Mouse (Mus musculus) 3T3-L1 (cell line): ENCODE data around the gene Olfr1335.
"Not testable (repeated sequence)": the region's sequence is repeated elsewhere in the genome, so short reads cannot be mapped to it uniquely, and the experiment has no call there.

Experiments
- DNase-seq: peaks from one replicate; pipeline ENCODE4 v3.0.0-alpha.2; 2015; ENCODE audit warnings: low read depth, low spot score

The Olfr1335 gene

DNA sequence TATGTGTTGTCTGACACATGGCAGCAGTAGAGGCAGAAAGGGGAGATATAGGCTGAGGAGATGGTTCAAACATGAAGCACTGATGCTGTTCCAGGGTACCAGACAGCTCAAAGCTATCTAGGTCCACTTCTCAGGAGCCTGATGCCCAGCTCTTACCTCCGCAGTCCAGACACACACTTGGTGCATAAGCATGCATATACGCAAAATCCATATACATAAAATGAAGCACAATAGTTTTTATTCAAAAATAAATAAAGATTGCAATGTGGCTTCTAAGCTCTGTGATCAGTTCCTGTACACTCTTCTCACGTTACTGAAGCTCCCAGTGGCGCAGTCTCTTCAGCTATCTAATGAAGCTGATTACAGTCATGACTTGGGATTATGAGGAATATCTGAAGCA is at the start of gene Olfr1335:
Gene Olfr1335 (minus strand): TSS at position 101 of the 400 bp plus-strand sequence.
- no peak for DNase-seq

DNA sequence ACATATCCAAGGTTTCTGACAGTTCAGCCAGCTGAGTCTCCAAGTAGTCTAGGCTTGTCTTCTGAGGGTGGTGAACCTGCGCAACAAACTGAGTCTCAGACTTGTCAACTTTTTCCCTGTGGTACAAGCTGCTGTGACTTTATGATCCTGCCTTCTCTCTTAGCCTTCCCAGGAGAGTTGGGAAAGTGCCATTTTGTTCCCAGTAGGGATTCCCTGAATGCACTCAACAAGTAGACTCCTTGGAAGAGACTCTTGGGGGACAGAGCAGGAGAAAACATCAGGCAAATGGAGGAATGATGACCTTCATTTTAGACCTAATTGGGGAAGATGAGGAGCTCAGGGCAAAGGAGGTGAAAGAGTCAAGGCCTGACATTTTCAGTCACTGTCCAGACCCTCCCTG is 26.4 kb upstream of the Olfr1335 start, which contains the start of gene Olfr1333:
Gene Olfr1333 (minus strand): TSS at position 101 of the 400 bp plus-strand sequence.
- DNase-seq, result no peak

DNA sequence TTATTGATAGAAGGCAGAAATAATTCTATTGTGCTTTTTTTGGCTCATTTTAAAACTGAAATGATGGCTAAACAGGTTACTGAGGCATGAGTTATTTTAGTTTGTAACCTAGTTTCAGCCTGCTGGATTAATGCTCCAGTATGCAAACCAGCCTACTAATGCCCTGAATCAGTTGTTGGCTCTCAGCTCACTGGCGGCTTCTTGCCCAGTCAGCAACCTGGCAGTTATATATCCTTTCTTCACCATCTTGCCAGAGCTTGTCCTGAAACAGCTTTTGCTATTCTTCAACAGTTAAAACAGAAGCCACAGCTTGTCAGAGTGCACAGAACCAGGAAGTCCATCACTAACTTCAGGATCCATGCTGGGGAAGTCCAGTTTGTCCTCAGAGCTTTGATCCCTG is 9.2 kb upstream of the Olfr1335 start:
- no peak for DNase-seq

DNA sequence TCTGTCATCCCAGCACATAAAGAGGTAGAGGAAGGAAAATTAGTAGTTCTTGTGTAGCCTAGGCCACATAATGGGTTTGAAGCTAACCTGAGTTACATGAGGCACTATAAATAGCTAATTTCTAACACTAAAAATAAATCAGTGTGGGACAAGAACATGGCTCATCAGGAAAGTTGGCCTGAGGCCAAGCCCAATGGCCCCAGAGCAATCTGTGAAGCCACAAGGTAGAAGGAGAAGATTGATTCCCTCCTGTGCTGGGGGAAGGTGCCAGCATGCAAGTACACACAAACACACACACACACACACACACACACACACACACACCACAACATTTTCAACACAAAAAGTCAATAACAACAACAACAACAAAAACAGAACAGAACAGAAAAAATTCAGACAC is 16.9 kb downstream of the Olfr1335 start:
- not testable (repeated sequence) for DNase-seq

DNA sequence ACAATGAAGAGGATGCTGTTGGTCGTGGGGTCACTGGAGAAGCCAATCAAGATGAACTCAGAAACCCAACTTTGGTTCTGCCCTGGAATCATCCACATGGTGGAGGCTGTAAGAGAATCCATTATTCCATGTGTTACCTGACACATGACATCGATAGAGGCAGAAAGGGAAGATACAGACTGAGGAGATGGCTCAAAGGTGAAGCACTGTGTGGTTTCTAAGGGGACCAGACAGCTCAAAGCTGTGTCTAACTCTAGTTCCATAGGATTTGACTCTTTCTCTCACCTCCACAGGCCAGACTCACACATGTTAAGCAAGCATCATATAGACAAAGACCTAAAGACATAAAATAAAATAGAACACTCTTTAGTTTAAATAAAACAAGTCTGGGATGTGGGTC is 27.3 kb downstream of the Olfr1335 start, which contains the start of gene Olfr1337:
Gene Olfr1337 (minus strand): TSS at position 101 of the 400 bp plus-strand sequence.
- DNase-seq, result no peak
